Mouse (Mus musculus) forebrain, embryonic 16.5 days (tissue): ENCODE results near the gene Rreb1. TPM values are rescaled to one million over a fixed set of nuclear protein-coding genes. Genes with fewer than 3 reads are reported as not detected.
"Not testable (repeated sequence)": the region's sequence is repeated elsewhere in the genome, so short reads cannot be mapped to it uniquely, and the experiment has no call there.

Experiments used
- ATAC-seq: fragments of 200-750 bp; cut with Nextera tagmentation; 2 replicates; pipeline ENCODE4 v1.8.0; 2017; ENCODE audit warnings: mild to moderate bottlenecking, moderate library complexity
- H3K27ac ChIP-seq: fragments of 300-500 bp; sonication (generic); 2 replicates; pipeline ENCODE4 v1.5.1; 2014; ENCODE audit warnings: low read length, control low read depth
- H3K27me3 ChIP-seq: fragments of 300-500 bp; sonication (generic); replicated peaks from 2 replicates; pipeline ENCODE4 v1.6.1; 2014; ENCODE audit warnings: low read length; ENCODE audit not compliant: control insufficient read depth, insufficient read depth
- H3K36me3 ChIP-seq: fragments of 300-500 bp; sonication (generic); 2 replicates; pipeline ENCODE4 v1.6.1; 2014; ENCODE audit not compliant: control insufficient read depth, insufficient read depth
- H3K4me1 ChIP-seq: fragments of 300-500 bp; sonication (generic); replicated peaks from 2 replicates; pipeline ENCODE4 v1.6.1; 2014; ENCODE audit warnings: low read length; ENCODE audit not compliant: control insufficient read depth, insufficient read depth
- H3K4me2 ChIP-seq: fragments of 300-500 bp; sonication (generic); 2 replicates; pipeline ENCODE4 v1.6.1; 2014; ENCODE audit warnings: mild to moderate bottlenecking, low read length, control low read depth
- H3K4me3 ChIP-seq: fragments of 300-500 bp; sonication (generic); replicated peaks from 2 replicates; pipeline ENCODE4 v1.5.1; 2014; ENCODE audit warnings: mild to moderate bottlenecking, low read length, control low read depth
- H3K9ac ChIP-seq: fragments of 300-500 bp; sonication (generic); replicated peaks from 2 replicates; pipeline ENCODE4 v1.6.1; 2014; ENCODE audit warnings: low read depth, low read length, control low read depth
- H3K9me3 ChIP-seq: fragments of 300-500 bp; sonication (generic); 2 replicates; pipeline ENCODE4 v1.6.1; 2016; ENCODE audit warnings: low read length; ENCODE audit not compliant: control insufficient read depth
- WGBS: fragments of 180-500 bp; shearing (Covaris S2); extraction: QIAGEN DNeasy Blood & Tissue Kit; methylation state at CpG from one replicate; pipeline ENCODE4 v1.1.7; 2014; 5-methylcytosine and 5-hydroxymethylcytosine counted together
- polyA plus RNA-seq: library from polyadenylated mRNA; unstranded; fragments of >200 nt; fragmentation: Nextera tagmentation; extraction: Ambion mirVana; gene quantifications from 2 replicates; pipeline ENCODE4 v1.2.1, GENCODE M21; 2015

The Rreb1 gene
- polyA plus RNA-seq, 1 experiment from 2014 or later: 2.1 TPM

- ATAC-seq: no peak
- Histone ChIP-seq H3K36me3 (no peaks in the 10 kb centered on the region), H3K27me3 (peaks cover 33% of the 10 kb centered on the region), H3K9ac (no peak overlapping the region), H3K4me2 (no peak overlapping the region), H3K9me3 (no peaks in the 10 kb centered on the region), H3K27ac (no peak overlapping the region), H3K4me1 (peaks cover 26% of the 10 kb centered on the region), H3K4me3 (no peak overlapping the region)
- 59% methylated on average over 2 of the region's 2 CpGs for WGBS
Observed at GRCm38 (mm10) chr13:37830256-37830655, 52.1 kb downstream of the Rreb1 start.

GRCm38 (mm10) chr13:37830874-37831311, 52.7 kb downstream of the Rreb1 start:
- H3K9ac ChIP-seq: no peak overlapping the region
- no peaks in the 10 kb centered on the region for H3K36me3 ChIP-seq
- peaks cover 33% of the 10 kb centered on the region for H3K27me3 ChIP-seq
- ATAC-seq: no peak
- H3K4me3 ChIP-seq: no peak overlapping the region
- 34% methylated on average over 4 of the region's 4 CpGs for WGBS
- H3K27ac ChIP-seq: no peak overlapping the region
- H3K4me2 ChIP-seq: no peak overlapping the region
- H3K4me1 ChIP-seq: peaks cover 20% of the 10 kb centered on the region
- no peaks in the 10 kb centered on the region for H3K9me3 ChIP-seq

GRCm38 (mm10) chr13:37832481-37832880, 54.3 kb downstream of the Rreb1 start:
- ATAC-seq: no peak
- Histone ChIP-seq H3K9me3 (no peaks in the 10 kb centered on the region), H3K27ac (no peak overlapping the region), H3K36me3 (no peaks in the 10 kb centered on the region), H3K4me1 (peaks cover 5% of the 10 kb centered on the region), H3K4me2 (no peak overlapping the region), H3K9ac (no peak overlapping the region), H3K27me3 (peaks cover 22% of the 10 kb centered on the region), H3K4me3 (no peak overlapping the region)
- WGBS: 37% methylated on average over 5 of the region's 5 CpGs

- Histone ChIP-seq H3K4me1 (no peaks in the 10 kb centered on the region), H3K27me3 (peaks cover 13% of the 10 kb centered on the region), H3K36me3 (no peaks in the 10 kb centered on the region), H3K9ac (no peak overlapping the region), H3K9me3 (no peaks in the 10 kb centered on the region), H3K4me3 (no peak overlapping the region), H3K27ac (no peak overlapping the region), H3K4me2 (no peak overlapping the region)
- no peak for ATAC-seq
- WGBS: 64% methylated on average over 8 of the region's 8 CpGs
Observed at GRCm38 (mm10) chr13:37833500-37833899, 55.3 kb downstream of the Rreb1 start.

- Histone ChIP-seq H3K9me3 (no peaks in the 10 kb centered on the region), H3K4me1 (no peaks in the 10 kb centered on the region), H3K27me3 (peaks cover 6% of the 10 kb centered on the region; the same call in 1 of the 2 replicates), H3K4me2 (no peak overlapping the region), H3K9ac (no peak overlapping the region), H3K36me3 (no peaks in the 10 kb centered on the region), H3K4me3 (no peak overlapping the region), H3K27ac (no peak overlapping the region)
- WGBS: 88% methylated on average over 1 of the region's 1 CpGs
- no peak for ATAC-seq
Observed at GRCm38 (mm10) chr13:37835296-37835695, 57.1 kb downstream of the Rreb1 start.

GRCm38 (mm10) chr13:37835811-37836210, 57.6 kb downstream of the Rreb1 start:
- H3K36me3 ChIP-seq, H3K27ac ChIP-seq, H3K9me3 ChIP-seq, H3K4me2 ChIP-seq, H3K4me1 ChIP-seq, H3K27me3 ChIP-seq, ATAC-seq, H3K4me3 ChIP-seq, H3K9ac ChIP-seq: not testable (repeated sequence)
- 90% methylated on average over 9 of the region's 9 CpGs for WGBS

GRCm38 (mm10) chr13:37837372-37837771, 59.2 kb downstream of the Rreb1 start:
- H3K27me3 ChIP-seq: no peaks in the 10 kb centered on the region
- WGBS: 81% methylated on average over 3 of the region's 3 CpGs
- ATAC-seq: no peak
- H3K27ac ChIP-seq: no peak overlapping the region
- no peaks in the 10 kb centered on the region for H3K4me1 ChIP-seq
- no peaks in the 10 kb centered on the region for H3K9me3 ChIP-seq
- no peak overlapping the region for H3K9ac ChIP-seq
- no peaks in the 10 kb centered on the region for H3K36me3 ChIP-seq
- no peak overlapping the region for H3K4me2 ChIP-seq
- H3K4me3 ChIP-seq: no peak overlapping the region

- WGBS: 93% methylated on average over 18 of the region's 18 CpGs
- H3K4me1 ChIP-seq: no peaks in the 10 kb centered on the region
Observed at GRCm38 (mm10) chr13:37838260-37839183, 60.3 kb downstream of the Rreb1 start.

GRCm38 (mm10) chr13:37843241-37843640, 65.0 kb downstream of the Rreb1 start:
- H3K4me2 ChIP-seq: no peak overlapping the region
- H3K4me1 ChIP-seq: no peaks in the 10 kb centered on the region
- no peaks in the 10 kb centered on the region for H3K27me3 ChIP-seq
- H3K4me3 ChIP-seq: no peak overlapping the region
- ATAC-seq: no peak
- 80% methylated on average over 7 of the region's 7 CpGs for WGBS
- H3K27ac ChIP-seq: no peak overlapping the region
- H3K9me3 ChIP-seq: no peaks in the 10 kb centered on the region
- no peaks in the 10 kb centered on the region for H3K36me3 ChIP-seq
- H3K9ac ChIP-seq: no peak overlapping the region

More at GRCm38 (mm10) chr13:37838260-37839183, 60.3 kb downstream of the Rreb1 start:
- Histone ChIP-seq H3K4me2 (no peak overlapping the region), H3K4me3 (no peak overlapping the region), H3K9ac (no peak overlapping the region), H3K9me3 (no peaks in the 10 kb centered on the region), H3K27ac (no peak overlapping the region), H3K27me3 (no peaks in the 10 kb centered on the region), H3K36me3 (no peaks in the 10 kb centered on the region)
- ATAC-seq: no peak
